Mouse (Mus musculus) heart, postnatal 0 days (tissue): ENCODE data around the gene Tubb2b. TPM values are rescaled to one million over a fixed set of nuclear protein-coding genes. Genes with fewer than 3 reads are reported as not detected.
A peak's percentile ranks its signal among the peaks of the same experiment; 100 is the strongest.

ENCODE experiments used
- ATAC-seq: fragments of 200-750 bp; cut with Nextera tagmentation; 2 replicates; pipeline ENCODE4 v1.8.0; 2017; ENCODE audit warnings: low read depth, moderate number of reproducible peaks, moderate library complexity; ENCODE audit not compliant: insufficient read depth
- DNase-seq: peaks from one replicate; pipeline ENCODE4 v3.0.0-alpha.2; 2016; ENCODE audit warnings: low spot score
- H3K27ac ChIP-seq: fragments of 300-500 bp; sonication (generic); 2 replicates; pipeline ENCODE4 v1.5.1; 2014; ENCODE audit warnings: low read depth, mild to moderate bottlenecking
- H3K27me3 ChIP-seq: fragments of 300-500 bp; sonication (generic); 2 replicates; pipeline ENCODE4 v1.6.1; 2014; ENCODE audit warnings: low read length, mixed read lengths; ENCODE audit not compliant: control insufficient read depth, insufficient read depth
- H3K36me3 ChIP-seq: fragments of 300-500 bp; sonication (generic); replicated peaks from 2 replicates; pipeline ENCODE4 v1.6.1; 2014; ENCODE audit warnings: low read length, mixed read lengths; ENCODE audit not compliant: control insufficient read depth, insufficient read depth
- H3K4me1 ChIP-seq: fragments of 300-500 bp; sonication (generic); 2 replicates; pipeline ENCODE4 v1.6.1; 2014; ENCODE audit warnings: antibody characterized with exemption; ENCODE audit not compliant: control insufficient read depth, insufficient read depth
- H3K4me2 ChIP-seq: fragments of 300-500 bp; sonication (generic); 2 replicates; pipeline ENCODE4 v1.6.1; 2014; ENCODE audit warnings: low read depth, mild to moderate bottlenecking, low read length, moderate library complexity
- H3K4me3 ChIP-seq: fragments of 300-500 bp; sonication (generic); 2 replicates; pipeline ENCODE4 v1.5.1; 2014; ENCODE audit warnings: low read depth, low read length
- H3K9ac ChIP-seq: fragments of 300-500 bp; sonication (generic); replicated peaks from 2 replicates; pipeline ENCODE4 v1.6.1; 2014; ENCODE audit warnings: low read depth, low read length, mixed read lengths
- H3K9me3 ChIP-seq: fragments of 300-500 bp; sonication (generic); replicated peaks from 2 replicates; pipeline ENCODE4 v1.6.1; 2016; ENCODE audit warnings: low read length; ENCODE audit not compliant: control insufficient read depth
- CTCF ChIP-seq: IDR thresholded peaks from 2 replicates; pipeline ENCODE4 v1.5.1; 2016; ENCODE audit warnings: antibody characterized with exemption, control low read depth, low read depth
- EP300 ChIP-seq: IDR thresholded peaks from 2 replicates; pipeline ENCODE4 v1.6.1; 2016; ENCODE audit warnings: antibody characterized with exemption, low read depth
- WGBS: fragments of 180-500 bp; shearing (Covaris S2); extraction: QIAGEN DNeasy Blood & Tissue Kit; methylation state at CpG from one replicate; pipeline ENCODE4 v1.1.7; 2014; 5-methylcytosine and 5-hydroxymethylcytosine counted together
- polyA plus RNA-seq: library from polyadenylated mRNA; unstranded; fragments of >200 nt; fragmentation: Nextera tagmentation; extraction: Ambion mirVana; gene quantifications from 2 replicates; pipeline ENCODE4 v1.2.1, GENCODE M21; 2015
- total RNA-seq: library from RNA; depleted of rRNA; stranded (reverse); fragments of >200 nt; gene quantifications from 2 replicates; pipeline ENCODE4 v1.2.3, GENCODE M21; 2014; ENCODE audit warnings: low replicate concordance

The Tubb2b gene
- total and polyA plus RNA-seq, 2 experiments from 2014 or later: 19.7 to 157 TPM

DNA sequence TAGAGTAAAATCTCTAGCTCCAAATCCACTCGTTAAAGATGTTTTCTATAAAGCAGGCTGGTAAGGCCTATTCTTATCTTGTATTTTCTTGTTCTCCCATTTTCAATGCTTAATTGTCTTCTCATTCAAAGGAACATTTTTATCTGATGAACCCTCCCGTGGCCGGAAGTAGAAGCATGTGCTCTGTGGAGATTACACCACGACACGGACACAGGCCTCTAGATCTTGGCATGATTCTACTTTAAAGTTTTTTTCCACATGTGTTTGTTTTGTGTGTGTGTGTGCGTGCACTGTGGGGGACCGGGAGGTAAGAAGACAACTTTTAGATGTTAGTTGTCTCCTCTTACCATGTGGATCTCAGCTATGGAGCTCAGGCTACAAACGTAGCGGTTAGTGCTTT is 28.4 kb downstream of the Tubb2b start:
- TF ChIP-seq CTCF (no peak), EP300 (no peak)
- H3K27me3 ChIP-seq: no peaks in the 10 kb centered on the region
- no peaks in the 10 kb centered on the region for H3K36me3 ChIP-seq
- H3K4me2 ChIP-seq: no peak overlapping the region
- H3K4me1 ChIP-seq: peaks cover 20% of the 10 kb centered on the region
- ATAC-seq (no peak), DNase-seq (no peak)
- no peaks in the 10 kb centered on the region for H3K9me3 ChIP-seq
- H3K9ac ChIP-seq: no peak overlapping the region
- H3K27ac ChIP-seq: peak overlapping the region; percentile 20; the same call in 1 of the 2 replicates
- 64% methylated on average over 9 of the region's 9 CpGs for WGBS
- no peak overlapping the region for H3K4me3 ChIP-seq

DNA sequence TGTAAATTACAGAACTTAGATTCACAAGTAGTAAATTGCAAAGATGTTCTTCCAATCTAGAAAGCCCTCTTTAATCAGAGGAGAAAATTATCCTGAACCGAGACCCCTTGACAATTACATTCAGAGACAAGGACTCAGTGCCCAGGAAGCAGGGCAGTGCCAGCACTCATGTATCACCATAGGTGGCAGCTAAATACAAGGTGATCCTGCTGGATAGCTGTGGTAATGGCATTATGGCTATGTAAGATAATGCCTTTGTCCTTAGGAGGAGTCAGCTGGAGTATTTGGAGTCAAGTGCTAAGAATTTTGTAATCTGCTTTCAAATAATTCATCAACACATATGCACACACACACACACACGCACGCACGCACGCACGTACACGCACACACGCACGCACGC is 29.0 kb downstream of the Tubb2b start:
- 0 out of 2 replicates have a peak overlapping the region, but pooled peaks have one; percentile 20 for H3K27ac ChIP-seq
- H3K27me3 ChIP-seq: no peaks in the 10 kb centered on the region
- H3K4me1 ChIP-seq: peaks cover 21% of the 10 kb centered on the region
- TF ChIP-seq EP300 (no peak), CTCF (no peak)
- no peak overlapping the region for H3K4me3 ChIP-seq
- DNase-seq: no peak
- H3K9me3 ChIP-seq: no peaks in the 10 kb centered on the region
- no peaks in the 10 kb centered on the region for H3K36me3 ChIP-seq
- H3K4me2 ChIP-seq: no peak overlapping the region
- ATAC-seq: no peak
- 90% methylated on average over 10 of the region's 10 CpGs for WGBS
- no peak overlapping the region for H3K9ac ChIP-seq

- 36% methylated on average over 3 of the region's 3 CpGs for WGBS
- ATAC-seq (no peak), DNase-seq (no peak)
- Histone ChIP-seq H3K27me3 (no peaks in the 10 kb centered on the region), H3K9ac (no peak overlapping the region), H3K4me2 (no peak overlapping the region), H3K36me3 (no peaks in the 10 kb centered on the region), H3K9me3 (no peaks in the 10 kb centered on the region), H3K27ac (no peak overlapping the region), H3K4me3 (no peak overlapping the region), H3K4me1 (peaks cover 21% of the 10 kb centered on the region)
- TF ChIP-seq CTCF (no peak), EP300 (no peak)
Measured at GRCm38 (mm10) chr13:34100733-34101132, 29.5 kb downstream of the Tubb2b start.

DNA sequence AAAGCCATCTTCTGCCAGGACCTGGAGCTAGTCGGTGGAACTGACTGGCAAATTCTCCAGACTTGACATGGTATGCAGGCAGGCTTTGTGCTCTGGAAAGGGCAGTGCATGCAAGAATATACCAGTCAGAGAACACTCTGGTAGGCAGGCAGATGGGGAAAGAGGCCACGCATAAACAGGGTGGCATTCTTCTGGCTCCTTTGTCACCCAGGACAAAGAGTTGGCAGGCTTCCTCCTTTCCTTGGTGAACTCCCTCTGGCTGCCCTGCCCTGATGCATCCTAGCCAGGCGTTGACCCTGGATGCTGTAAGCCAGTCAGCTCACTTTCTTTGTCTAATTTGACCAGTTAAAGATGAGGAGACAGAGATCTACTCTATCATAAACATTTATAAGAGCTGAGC is 33.2 kb downstream of the Tubb2b start:
- Histone ChIP-seq H3K27ac (peak overlapping the region; percentile 82), H3K4me3 (no peak overlapping the region), H3K36me3 (no peaks in the 10 kb centered on the region), H3K9me3 (no peaks in the 10 kb centered on the region), H3K4me1 (peaks cover 27% of the 10 kb centered on the region), H3K27me3 (no peaks in the 10 kb centered on the region), H3K4me2 (no peak overlapping the region), H3K9ac (no peak overlapping the region)
- WGBS: 55% methylated on average over 3 of the region's 3 CpGs
- TF ChIP-seq EP300 (no peak), CTCF (no peak)
- DNase-seq (no peak), ATAC-seq (no peak)

DNA sequence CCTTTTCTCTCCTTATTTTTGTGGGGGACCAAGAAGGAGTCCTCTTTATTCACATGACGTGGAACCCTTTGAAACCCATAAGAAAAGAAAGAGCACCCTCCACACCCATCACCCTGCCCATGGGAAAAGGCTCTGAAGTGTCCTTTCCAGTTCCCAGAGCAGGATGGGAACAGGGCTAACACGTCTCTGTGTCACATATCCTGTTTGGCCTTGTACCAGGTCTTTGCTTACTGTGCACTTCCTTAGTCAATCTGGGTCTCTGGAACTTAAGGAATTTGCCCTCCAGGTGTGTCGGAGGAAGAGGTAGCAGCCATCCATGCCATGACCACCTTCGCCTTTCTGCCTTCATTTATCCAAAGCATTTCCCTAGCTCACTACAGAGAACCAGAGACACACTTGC is 33.8 kb downstream of the Tubb2b start:
- 0 out of 2 replicates have a peak overlapping the region, but pooled peaks have one; percentile 13 for H3K4me2 ChIP-seq
- no peaks in the 10 kb centered on the region for H3K27me3 ChIP-seq
- H3K9ac ChIP-seq: no peak overlapping the region
- peak; percentile 37 for DNase-seq
- H3K36me3 ChIP-seq: no peaks in the 10 kb centered on the region
- H3K4me3 ChIP-seq: no peak overlapping the region
- WGBS: 57% methylated on average over 4 of the region's 4 CpGs
- peaks cover 27% of the 10 kb centered on the region for H3K4me1 ChIP-seq
- no peaks in the 10 kb centered on the region for H3K9me3 ChIP-seq
- TF ChIP-seq CTCF (no peak), EP300 (no peak)
- peak overlapping the region; percentile 82 for H3K27ac ChIP-seq
- ATAC-seq: peak; percentile 75; the same call in 1 of the 2 replicates
